Mouse (Mus musculus) CH12.LX (cell line): Measurements from ENCODE around the gene Nol3. TPM values are rescaled to one million over a fixed set of nuclear protein-coding genes. Genes with fewer than 3 reads are reported as not detected.

Experiments used
- DNase-seq: peaks from one replicate; pipeline ENCODE4 v3.0.0-alpha.2; 2013; ENCODE audit errors: extremely low read depth
- H3K27ac ChIP-seq: 2 replicates; pipeline ENCODE4 v1.5.1; 2012; ENCODE audit warnings: low read depth, mild to moderate bottlenecking, control low read depth, moderate library complexity; ENCODE audit not compliant: insufficient read depth
- H3K27me3 ChIP-seq: replicated peaks from 2 replicates; pipeline ENCODE3; 2012; ENCODE audit warnings: inconsistent platforms
- H3K36me3 ChIP-seq, 2 experiments: replicated peaks in 1 of 2; 2 replicates each; pipeline versions ENCODE3 to v1.6.1; 2012; ENCODE audit warnings: inconsistent platforms in 1 of 2, low read length in 1 of 2, mild to moderate bottlenecking in 1 of 2, mixed read lengths in 1 of 2, moderate library complexity in 1 of 2; ENCODE audit not compliant: control insufficient read depth in 1 of 2, insufficient read depth in 1 of 2
- H3K4me1 ChIP-seq, 2 experiments: 2 replicates each; pipeline ENCODE4 v1.6.1; 2012; ENCODE audit warnings: inconsistent platforms in 1 of 2, moderate library complexity in 1 of 2; ENCODE audit not compliant: insufficient read depth in 2 of 2, control insufficient read depth in 1 of 2
- H3K4me2 ChIP-seq: 2 replicates; pipeline ENCODE4 v1.6.1; 2012; ENCODE audit warnings: low read depth, mild to moderate bottlenecking, control low read depth; ENCODE audit not compliant: poor library complexity, insufficient read depth, severe bottlenecking
- H3K4me3 ChIP-seq, 3 experiments: fragments of 150-350 bp in 1 of 3; sonication (generic) in 1 of 3; replicated peaks in 1 of 3; 2 replicates each; pipeline versions ENCODE3 to v1.5.1; 2011 to 2012; ENCODE audit warnings: low read depth in 2 of 3, low read length in 2 of 3, mild to moderate bottlenecking in 2 of 3, moderate library complexity in 2 of 3, control low read depth in 1 of 3, improper control_type of control experiment in 1 of 3, inconsistent platforms in 1 of 3, mixed read lengths in 1 of 3; ENCODE audit not compliant: poor library complexity in 1 of 3
- H3K79me2 ChIP-seq: replicated peaks from 2 replicates; pipeline ENCODE4 v1.6.1; 2012; ENCODE audit warnings: mild to moderate bottlenecking, moderate library complexity; ENCODE audit not compliant: control insufficient read depth, poor library complexity, insufficient read depth, severe bottlenecking; ENCODE audit errors: extremely low read depth
- H3K9ac ChIP-seq: 2 replicates; pipeline ENCODE4 v1.6.1; 2012; ENCODE audit warnings: low read depth, mild to moderate bottlenecking, control low read depth, moderate library complexity; ENCODE audit not compliant: insufficient read depth
- H3K9me3 ChIP-seq: replicated peaks from 2 replicates; pipeline ENCODE3; 2012; ENCODE audit warnings: low read length, inconsistent platforms, mixed read lengths
- BHLHE40 ChIP-seq: IDR thresholded peaks from 2 replicates; pipeline ENCODE4 v1.6.1; 2011; ENCODE audit warnings: mild to moderate bottlenecking, low read depth, low read length, improper control_type of control experiment
- CTCF ChIP-seq, 2 experiments: IDR thresholded peaks in 1 of 2; conservative IDR thresholded peaks in 1 of 2; 2 replicates each; pipeline ENCODE4 v1.5.1; 2011 to 2012; ENCODE audit warnings: low read depth in 2 of 2, low read length in 2 of 2, improper control_type of control experiment in 1 of 2, inconsistent platforms in 1 of 2, mild to moderate bottlenecking in 1 of 2, moderate library complexity in 1 of 2
- E2F4 ChIP-seq: IDR thresholded peaks from 2 replicates; pipeline ENCODE4 v1.6.1; 2011; ENCODE audit warnings: low read depth, low read length, improper control_type of control experiment; ENCODE audit not compliant: insufficient replicate concordance
- ELF1 ChIP-seq: IDR thresholded peaks from 2 replicates; pipeline ENCODE4 v1.6.1; 2014; ENCODE audit warnings: low read depth, mild to moderate bottlenecking, inconsistent platforms, low read length, improper control_type of control experiment
- ETS1 ChIP-seq: conservative IDR thresholded peaks from 2 replicates; pipeline ENCODE4 v1.6.1; 2012; ENCODE audit warnings: low read depth, mild to moderate bottlenecking, inconsistent platforms, low read length, improper control_type of control experiment, moderate library complexity
- GABPA ChIP-seq: IDR thresholded peaks from 2 replicates; pipeline ENCODE4 v1.6.1; 2012; ENCODE audit warnings: low read depth, low read length, improper control_type of control experiment, inconsistent platforms; ENCODE audit not compliant: insufficient replicate concordance
- HCFC1 ChIP-seq: IDR thresholded peaks from 2 replicates; pipeline ENCODE4 v1.6.1; 2012; ENCODE audit warnings: low read depth, mild to moderate bottlenecking, inconsistent platforms, low read length, improper control_type of control experiment
- JUND ChIP-seq: conservative IDR thresholded peaks from 2 replicates; pipeline ENCODE4 v1.6.1; 2011; ENCODE audit warnings: low read depth, low read length, improper control_type of control experiment
- MAFK ChIP-seq: IDR thresholded peaks from 2 replicates; pipeline ENCODE4 v1.6.1; 2011; ENCODE audit warnings: low read length, improper control_type of control experiment; ENCODE audit not compliant: insufficient replicate concordance
- MEF2A ChIP-seq: IDR thresholded peaks from 2 replicates; pipeline ENCODE4 v1.6.1; 2014; ENCODE audit warnings: low read depth, mild to moderate bottlenecking, inconsistent platforms, low read length, improper control_type of control experiment, borderline replicate concordance
- MXI1 ChIP-seq: IDR thresholded peaks from 2 replicates; pipeline ENCODE4 v1.6.1; 2011; ENCODE audit warnings: mild to moderate bottlenecking, low read depth, low read length, improper control_type of control experiment
- NELFE ChIP-seq: IDR thresholded peaks from 2 replicates; pipeline ENCODE4 v1.6.1; 2011; ENCODE audit warnings: low read depth, low read length, improper control_type of control experiment
- PAX5 ChIP-seq: IDR thresholded peaks from 2 replicates; pipeline ENCODE4 v1.6.1; 2012; ENCODE audit warnings: low read length, inconsistent platforms, mixed read lengths
- POLR2A ChIP-seq: IDR thresholded peaks from 2 replicates; pipeline ENCODE4 v1.6.1; 2011; ENCODE audit warnings: low read depth, mild to moderate bottlenecking, improper control_type of control experiment, low read length
- RCOR1 ChIP-seq: conservative IDR thresholded peaks from 2 replicates; pipeline ENCODE4 v1.6.1; 2012; ENCODE audit warnings: low read depth, mild to moderate bottlenecking, inconsistent platforms, low read length, improper control_type of control experiment
- SIN3A ChIP-seq: IDR thresholded peaks from 2 replicates; pipeline ENCODE4 v1.6.1; 2012; ENCODE audit warnings: low read length, improper control_type of control experiment, inconsistent platforms
- SMC3 ChIP-seq: IDR thresholded peaks from 2 replicates; pipeline ENCODE4 v1.6.1; 2011; ENCODE audit warnings: low read depth, low read length, improper control_type of control experiment
- TBP ChIP-seq: conservative IDR thresholded peaks from 2 replicates; pipeline ENCODE4 v1.6.1; 2011; ENCODE audit warnings: low read depth, low read length, improper control_type of control experiment
- TCF12 ChIP-seq: IDR thresholded peaks from 2 replicates; pipeline ENCODE4 v1.6.1; 2014; ENCODE audit warnings: low read depth, mild to moderate bottlenecking, inconsistent platforms, low read length, improper control_type of control experiment
- UBTF ChIP-seq: IDR thresholded peaks from 2 replicates; pipeline ENCODE4 v1.6.1; 2012; ENCODE audit warnings: low read depth, mild to moderate bottlenecking, inconsistent platforms, low read length, improper control_type of control experiment, moderate library complexity
- USF1 ChIP-seq: IDR thresholded peaks from 2 replicates; pipeline ENCODE4 v1.6.1; 2014; ENCODE audit warnings: low read depth, mild to moderate bottlenecking, inconsistent platforms, low read length, improper control_type of control experiment
- USF2 ChIP-seq: conservative IDR thresholded peaks from 2 replicates; pipeline ENCODE4 v1.6.1; 2011; ENCODE audit warnings: low read depth, low read length, improper control_type of control experiment
- ZC3H11A ChIP-seq: IDR thresholded peaks from 2 replicates; pipeline ENCODE4 v1.6.1; 2012; ENCODE audit warnings: low read depth, mild to moderate bottlenecking, inconsistent platforms, low read length, improper control_type of control experiment
- ZMIZ1 ChIP-seq: IDR thresholded peaks from 2 replicates; pipeline ENCODE4 v1.6.1; 2012; ENCODE audit warnings: low read depth, mild to moderate bottlenecking, inconsistent platforms, low read length, improper control_type of control experiment
- ZNF384 ChIP-seq: IDR thresholded peaks from 2 replicates; pipeline ENCODE4 v1.6.1; 2012; ENCODE audit warnings: low read depth, low read length, improper control_type of control experiment, inconsistent platforms
- dilution Hi-C: fragments of 300-500 bp; cut with MboI; formaldehyde crosslinking; loops from 2 replicates; pipeline ENCODE4 v1.14.3; 2020; ENCODE audit warnings: low sequenced_read_pairs; ENCODE audit not compliant: extremely low pct_unique_long_range_greater_than_20kb, extremely low pct_ligation_motif_present
- in situ Hi-C: fragments of 300-500 bp; cut with MboI; formaldehyde crosslinking; loops from 3 replicates; pipeline ENCODE4 v1.14.3; 2019; ENCODE audit warnings: low sequenced_read_pairs, low pct_ligation_motif_present, low pct_unique_long_range_greater_than_20kb, mixed read lengths
- polyA plus RNA-seq: library from polyadenylated mRNA; unstranded; fragments of >175 nt; gene quantifications from 2 replicates; pipeline ENCODE4 v1.2.1, GENCODE M21; 2012; ENCODE audit warnings: low read depth; ENCODE audit not compliant: insufficient read length
- total RNA-seq, 2 experiments: library from RNA; depleted of rRNA; stranded (reverse); fragments of 300-350 nt in 1 of 2; fragments of >200 nt in 1 of 2; gene quantifications; 2 replicates each; pipeline ENCODE4 v1.2.3; 2012 to 2014

The Nol3 gene
- total and polyA plus RNA-seq, 3 experiments: 0.31 to 0.34 TPM; not detected in 1

DNA sequence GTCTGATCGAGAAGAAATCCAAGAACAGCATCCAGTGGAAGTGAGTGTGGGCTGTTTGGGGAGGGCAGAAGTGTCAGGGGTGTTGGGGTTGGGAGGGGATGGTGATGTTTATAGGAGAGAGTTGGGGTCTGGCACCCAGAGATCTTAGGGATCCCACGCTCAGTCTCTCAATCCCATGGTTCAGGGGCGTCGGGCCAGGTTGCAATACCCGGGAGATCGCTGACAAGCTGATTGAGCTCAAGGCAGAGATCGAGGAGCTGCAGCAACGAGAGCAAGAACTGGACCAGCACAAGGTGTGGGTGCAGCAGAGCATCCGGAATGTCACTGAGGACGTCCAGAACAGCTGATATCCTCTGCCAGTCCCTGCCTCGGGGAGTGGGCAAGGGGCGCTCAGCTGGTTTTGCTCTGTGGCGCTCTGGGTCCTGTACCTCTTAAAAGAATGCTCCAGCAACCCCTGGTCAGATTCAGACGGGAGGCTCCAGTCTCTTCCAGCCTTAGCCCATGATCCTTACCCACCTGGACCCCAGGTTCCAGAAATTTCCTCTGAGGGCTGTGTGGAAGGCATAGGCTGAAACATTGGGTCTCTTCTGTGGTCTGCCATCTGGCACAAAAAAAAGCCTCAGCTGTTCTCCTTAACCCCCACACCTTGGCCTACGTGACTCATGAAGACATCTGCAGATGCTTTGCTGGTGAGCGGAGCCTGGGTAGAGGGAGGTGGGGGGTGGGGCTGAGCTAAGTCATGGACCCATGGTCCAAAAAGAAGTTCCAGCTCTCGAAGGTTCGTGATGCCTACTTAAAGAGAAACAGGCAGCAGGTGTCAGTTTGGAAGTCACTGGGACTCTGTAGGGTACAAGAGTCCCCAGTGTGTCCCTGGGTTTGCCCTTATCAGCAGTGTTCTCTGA is 22.7 kb downstream of the Nol3 start:
- no peak for TF ChIP-seq MEF2A
- no peak for TF ChIP-seq PAX5
- TF ChIP-seq ZC3H11A: no peak
- no peak for TF ChIP-seq E2F4
- no peak for TF ChIP-seq BHLHE40
- no peak for TF ChIP-seq TCF12
- no peak for TF ChIP-seq CTCF (conservative IDR thresholded peaks at IDR 0.05 in 1 of 2, IDR thresholded peaks at IDR 0.05 in 1 of 2; ENCODE audit: low read depth in 2 of 2, low read length in 2 of 2)
- no peak for TF ChIP-seq NELFE
- no peak for TF ChIP-seq JUND
- no peak for TF ChIP-seq USF2
- TF ChIP-seq ZMIZ1: no peak
- TF ChIP-seq USF1: no peak
- TF ChIP-seq POLR2A: no peak
- no peak for TF ChIP-seq HCFC1
- TF ChIP-seq ELF1: no peak
- peak; percentile 77 for TF ChIP-seq ETS1
- no peak for TF ChIP-seq RCOR1
- no peak for TF ChIP-seq MAFK
- no peak for TF ChIP-seq GABPA
- TF ChIP-seq UBTF: no peak
- peak; percentile 53 for TF ChIP-seq MXI1
- TF ChIP-seq SMC3: no peak
- TF ChIP-seq TBP: no peak
- TF ChIP-seq SIN3A: no peak; the same call in 1 of the 2 replicates
- peak; percentile 59 for TF ChIP-seq ZNF384
- TF ChIP-seq, all 38 proteins: peak for 3
- Histone ChIP-seq H3K79me2 (peaks cover 26% of the 10 kb centered on the region), H3K9ac (peak overlapping the region; percentile 94), H3K4me2 (peak overlapping the region; percentile 80), H3K4me1 (peaks cover 10 to 66% of the 10 kb centered on the region in 2 experiments), H3K9me3 (no peaks in the 10 kb centered on the region), H3K27ac (peak overlapping the region; percentile 29; the same call in 1 of the 2 replicates), H3K27me3 (no peaks in the 10 kb centered on the region), H3K36me3 (peaks cover 33 to 48% of the 10 kb centered on the region in 2 experiments), H3K4me3 (peak overlapping the region; percentile 82 to 96 (median 89))
- dilution Hi-C loops: no loop called here
- in situ Hi-C loops: no loop called here
- peak; percentile 58 for DNase-seq
